Mouse (Mus musculus) C2C12 (cell line): ENCODE results near the gene Psmd12.

Experiments
- CTCF ChIP-seq: IDR thresholded peaks from one replicate; pipeline ENCODE4 v1.5.1; 2011; ENCODE audit not compliant: control insufficient read depth, insufficient read depth, insufficient read length
- FOSL1 ChIP-seq: IDR thresholded peaks from one replicate; pipeline ENCODE4 v1.8.0; 2011; ENCODE audit warnings: mild to moderate bottlenecking, low read length; ENCODE audit not compliant: poor library complexity, insufficient read depth, severe bottlenecking

GRCm38 (mm10) chr11:107441050-107441449 is 38.2 kb upstream of the Psmd12 start:
- TF ChIP-seq CTCF (no peak), FOSL1 (no peak)
